Mouse (Mus musculus): ENCODE results near the gene Dnm3. TPM values are rescaled to one million over a fixed set of nuclear protein-coding genes. Genes with fewer than 3 reads are reported as not detected.
A peak's percentile ranks its signal among the peaks of the same experiment; 100 is the strongest.
"Not testable (repeated sequence)": the region's sequence is repeated elsewhere in the genome, so short reads cannot be mapped to it uniquely, and the experiment has no call there.

The Dnm3 gene
- polyA plus RNA-seq, 1 experiment from 2014 or later = 2.8 TPM

- Histone ChIP-seq H3K27ac (ENCODE audit: low read length) (no peak overlapping the region), H3K4me1 (replicated peaks; ENCODE audit: control insufficient read depth, insufficient read depth, low read length) (no peaks in the 10 kb centered on the region), H3K36me3 (ENCODE audit: control insufficient read depth, insufficient read depth, low read length) (no peaks in the 10 kb centered on the region), H3K4me2 (ENCODE audit: low read depth, low read length) (no peak overlapping the region), H3K9ac (ENCODE audit: low read length) (no peak overlapping the region), H3K9me3 (ENCODE audit: control insufficient read depth, low read length) (no peaks in the 10 kb centered on the region), H3K27me3 (ENCODE audit: control insufficient read depth, insufficient read depth, low read depth, low read length) (no peaks in the 10 kb centered on the region), H3K4me3 (ENCODE audit: low read length) (no peak overlapping the region)
- no peak for ATAC-seq (ENCODE audit: low read depth)
- whole genome bisulfite sequencing = 80% methylated on average over 14 of the region's 14 CpGs
Observed at GRCm38 (mm10) chr1:162410207-162410965, 67.4 kb downstream of the Dnm3 start.

- ATAC-seq (ENCODE audit: low read depth) = no peak
- Histone ChIP-seq H3K4me2 (ENCODE audit: low read depth, low read length) (no peak overlapping the region), H3K4me1 (replicated peaks; ENCODE audit: control insufficient read depth, insufficient read depth, low read length) (no peaks in the 10 kb centered on the region), H3K9me3 (ENCODE audit: control insufficient read depth, low read length) (no peaks in the 10 kb centered on the region), H3K4me3 (ENCODE audit: low read length) (no peak overlapping the region), H3K27ac (ENCODE audit: low read length) (no peak overlapping the region), H3K36me3 (ENCODE audit: control insufficient read depth, insufficient read depth, low read length) (no peaks in the 10 kb centered on the region), H3K9ac (ENCODE audit: low read length) (no peak overlapping the region), H3K27me3 (ENCODE audit: control insufficient read depth, insufficient read depth, low read depth, low read length) (no peaks in the 10 kb centered on the region)
- WGBS = 63% methylated on average over 4 of the region's 4 CpGs
Observed at GRCm38 (mm10) chr1:162394549-162394948, 83.3 kb downstream of the Dnm3 start.

- ATAC-seq (ENCODE audit: low read depth) = peak; percentile 86
- no peaks in the 10 kb centered on the region for H3K4me1 ChIP-seq (replicated peaks; ENCODE audit: control insufficient read depth, insufficient read depth, low read length)
- H3K4me3 ChIP-seq (ENCODE audit: low read length) = no peak overlapping the region
- no peak overlapping the region for H3K9ac ChIP-seq (ENCODE audit: low read length)
- H3K27me3 ChIP-seq (ENCODE audit: control insufficient read depth, insufficient read depth, low read depth, low read length) = no peaks in the 10 kb centered on the region
- WGBS = 57% methylated on average over 5 of the region's 5 CpGs
- H3K9me3 ChIP-seq (ENCODE audit: control insufficient read depth, low read length) = no peaks in the 10 kb centered on the region
- no peaks in the 10 kb centered on the region for H3K36me3 ChIP-seq (ENCODE audit: control insufficient read depth, insufficient read depth, low read length)
- no peak overlapping the region for H3K27ac ChIP-seq (ENCODE audit: low read length)
- H3K4me2 ChIP-seq (ENCODE audit: low read depth, low read length) = no peak overlapping the region
Observed at GRCm38 (mm10) chr1:162388442-162389165, 89.2 kb downstream of the Dnm3 start.

GRCm38 (mm10) chr1:162373068-162373467, 104.8 kb downstream of the Dnm3 start:
- not testable (repeated sequence) for H3K27ac ChIP-seq (ENCODE audit: low read length); ATAC-seq (ENCODE audit: low read depth); H3K27me3 ChIP-seq (ENCODE audit: control insufficient read depth, insufficient read depth, low read depth, low read length); H3K4me1 ChIP-seq (replicated peaks; ENCODE audit: control insufficient read depth, insufficient read depth, low read length); H3K36me3 ChIP-seq (ENCODE audit: control insufficient read depth, insufficient read depth, low read length); H3K9me3 ChIP-seq (ENCODE audit: control insufficient read depth, low read length); H3K4me3 ChIP-seq (ENCODE audit: low read length); H3K4me2 ChIP-seq (ENCODE audit: low read depth, low read length); H3K9ac ChIP-seq (ENCODE audit: low read length)
- 76% methylated on average over 1 of the region's 1 CpGs for WGBS

GRCm38 (mm10) chr1:162369726-162370125, 108.1 kb downstream of the Dnm3 start:
- H3K4me1 ChIP-seq (replicated peaks; ENCODE audit: control insufficient read depth, insufficient read depth, low read length) = no peaks in the 10 kb centered on the region
- H3K9ac ChIP-seq (ENCODE audit: low read length) = no peak overlapping the region
- no peaks in the 10 kb centered on the region for H3K9me3 ChIP-seq (ENCODE audit: control insufficient read depth, low read length)
- no peaks in the 10 kb centered on the region for H3K36me3 ChIP-seq (ENCODE audit: control insufficient read depth, insufficient read depth, low read length)
- ATAC-seq (ENCODE audit: low read depth) = no peak
- H3K4me3 ChIP-seq (ENCODE audit: low read length) = no peak overlapping the region
- no peak overlapping the region for H3K27ac ChIP-seq (ENCODE audit: low read length)
- no peaks in the 10 kb centered on the region for H3K27me3 ChIP-seq (ENCODE audit: control insufficient read depth, insufficient read depth, low read depth, low read length)
- WGBS = 42% methylated on average over 4 of the region's 4 CpGs
- no peak overlapping the region for H3K4me2 ChIP-seq (ENCODE audit: low read depth, low read length)

GRCm38 (mm10) chr1:162361978-162362377, 115.9 kb downstream of the Dnm3 start:
- no peaks in the 10 kb centered on the region for H3K9me3 ChIP-seq (ENCODE audit: control insufficient read depth, low read length)
- ATAC-seq (ENCODE audit: low read depth) = no peak
- H3K4me2 ChIP-seq (ENCODE audit: low read depth, low read length) = 0 out of 2 replicates have a peak overlapping the region, but pooled peaks have one; percentile 18
- no peak overlapping the region for H3K27ac ChIP-seq (ENCODE audit: low read length)
- H3K27me3 ChIP-seq (ENCODE audit: control insufficient read depth, insufficient read depth, low read depth, low read length) = no peaks in the 10 kb centered on the region
- no peaks in the 10 kb centered on the region for H3K36me3 ChIP-seq (ENCODE audit: control insufficient read depth, insufficient read depth, low read length)
- WGBS = 33% methylated on average over 5 of the region's 5 CpGs
- peaks cover 7% of the 10 kb centered on the region for H3K4me1 ChIP-seq (replicated peaks; ENCODE audit: control insufficient read depth, insufficient read depth, low read length)
- no peak overlapping the region for H3K9ac ChIP-seq (ENCODE audit: low read length)
- no peak overlapping the region for H3K4me3 ChIP-seq (ENCODE audit: low read length)

GRCm38 (mm10) chr1:162359270-162359669, 118.6 kb downstream of the Dnm3 start:
- ATAC-seq (ENCODE audit: low read depth) = peak; percentile 60
- H3K9me3 ChIP-seq (ENCODE audit: control insufficient read depth, low read length) = no peaks in the 10 kb centered on the region
- H3K9ac ChIP-seq (ENCODE audit: low read length) = no peak overlapping the region
- H3K27ac ChIP-seq (ENCODE audit: low read length) = no peak overlapping the region
- no peak overlapping the region for H3K4me2 ChIP-seq (ENCODE audit: low read depth, low read length)
- H3K27me3 ChIP-seq (ENCODE audit: control insufficient read depth, insufficient read depth, low read depth, low read length) = no peaks in the 10 kb centered on the region
- no peak overlapping the region for H3K4me3 ChIP-seq (ENCODE audit: low read length)
- no peaks in the 10 kb centered on the region for H3K36me3 ChIP-seq (ENCODE audit: control insufficient read depth, insufficient read depth, low read length)
- peaks cover 7% of the 10 kb centered on the region for H3K4me1 ChIP-seq (replicated peaks; ENCODE audit: control insufficient read depth, insufficient read depth, low read length)
- 50% methylated on average over 8 of the region's 8 CpGs for whole genome bisulfite sequencing

GRCm38 (mm10) chr1:162358036-162358435, 119.8 kb downstream of the Dnm3 start:
- Histone ChIP-seq H3K4me1 (replicated peaks; ENCODE audit: control insufficient read depth, insufficient read depth, low read length) (peaks cover 7% of the 10 kb centered on the region), H3K36me3 (ENCODE audit: control insufficient read depth, insufficient read depth, low read length) (no peaks in the 10 kb centered on the region), H3K9ac (ENCODE audit: low read length) (no peak overlapping the region), H3K27me3 (ENCODE audit: control insufficient read depth, insufficient read depth, low read depth, low read length) (no peaks in the 10 kb centered on the region), H3K4me2 (ENCODE audit: low read depth, low read length) (0 out of 2 replicates have a peak overlapping the region, but pooled peaks have one; percentile 9), H3K9me3 (ENCODE audit: control insufficient read depth, low read length) (no peaks in the 10 kb centered on the region), H3K4me3 (ENCODE audit: low read length) (no peak overlapping the region), H3K27ac (ENCODE audit: low read length) (no peak overlapping the region)
- WGBS = 26% methylated on average over 8 of the region's 8 CpGs
- peak; percentile 36; the same call in 1 of the 2 replicates for ATAC-seq (ENCODE audit: low read depth)

- H3K9me3 ChIP-seq (ENCODE audit: control insufficient read depth, low read length) = no peaks in the 10 kb centered on the region
- no peaks in the 10 kb centered on the region for H3K36me3 ChIP-seq (ENCODE audit: control insufficient read depth, insufficient read depth, low read length)
- ATAC-seq (ENCODE audit: low read depth) = no peak
- no peak overlapping the region for H3K27ac ChIP-seq (ENCODE audit: low read length)
- H3K27me3 ChIP-seq (ENCODE audit: control insufficient read depth, insufficient read depth, low read depth, low read length) = no peaks in the 10 kb centered on the region
- no peaks in the 10 kb centered on the region for H3K4me1 ChIP-seq (replicated peaks; ENCODE audit: control insufficient read depth, insufficient read depth, low read length)
- no peak overlapping the region for H3K4me3 ChIP-seq (ENCODE audit: low read length)
- H3K4me2 ChIP-seq (ENCODE audit: low read depth, low read length) = no peak overlapping the region
- no peak overlapping the region for H3K9ac ChIP-seq (ENCODE audit: low read length)
- 54% methylated on average over 5 of the region's 5 CpGs for WGBS
Observed at GRCm38 (mm10) chr1:162356481-162356880, 121.4 kb downstream of the Dnm3 start.
